Mouse (Mus musculus): Measurements from ENCODE around the gene Gm9821. TPM values are rescaled to one million over a fixed set of nuclear protein-coding genes. Genes with fewer than 3 reads are reported as not detected.
A peak's percentile ranks its signal among the peaks of the same experiment; 100 is the strongest.

Gm9821 gene
- polyA plus RNA-seq, 1 experiment from 2014 or later, result 0.37 TPM

DNA sequence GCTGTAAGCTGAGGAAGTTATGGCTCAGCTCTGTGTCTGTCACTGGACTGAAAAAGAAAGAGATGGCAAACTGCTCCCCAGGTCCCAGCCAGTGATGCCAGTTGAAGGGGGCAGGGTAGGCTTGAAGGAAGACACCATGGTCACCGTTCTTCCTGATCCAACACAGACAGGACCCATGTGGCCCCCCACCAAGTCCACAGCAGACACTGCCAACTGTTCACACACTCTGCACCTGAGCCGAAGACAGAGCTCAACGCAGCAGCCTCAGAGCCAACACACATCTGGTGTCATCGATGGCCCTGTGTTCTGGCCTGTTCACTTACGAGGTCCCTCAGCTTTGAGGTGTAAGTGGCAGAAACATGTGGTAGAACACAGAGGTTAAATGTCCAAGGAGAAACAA is 15.0 kb downstream of the Gm9821 start:
- Histone ChIP-seq H3K36me3 (ENCODE audit: control insufficient read depth, insufficient read depth, low read length) (no peaks in the 10 kb centered on the region), H3K4me2 (replicated peaks; ENCODE audit: low read depth, low read length) (no peak overlapping the region), H3K9me3 (ENCODE audit: control insufficient read depth, low read length) (no peaks in the 10 kb centered on the region), H3K27me3 (ENCODE audit: control insufficient read depth, insufficient read depth, low read length) (peaks cover 5% of the 10 kb centered on the region; the same call in 1 of the 2 replicates), H3K9ac (ENCODE audit: low read depth, low read length) (no peak overlapping the region), H3K4me1 (replicated peaks; ENCODE audit: control insufficient read depth, insufficient read depth, low read length) (peaks cover 2% of the 10 kb centered on the region; the same call in 1 of the 2 replicates), H3K4me3 (ENCODE audit: low read depth, low read length) (no peak overlapping the region), H3K27ac (ENCODE audit: low read depth, low read length) (no peak overlapping the region)
- DNase-seq (ENCODE audit: low spot score) (no peak), ATAC-seq (ENCODE audit: low FRiP score) (no peak)
- 94% methylated on average over 5 of the region's 5 CpGs for WGBS

DNA sequence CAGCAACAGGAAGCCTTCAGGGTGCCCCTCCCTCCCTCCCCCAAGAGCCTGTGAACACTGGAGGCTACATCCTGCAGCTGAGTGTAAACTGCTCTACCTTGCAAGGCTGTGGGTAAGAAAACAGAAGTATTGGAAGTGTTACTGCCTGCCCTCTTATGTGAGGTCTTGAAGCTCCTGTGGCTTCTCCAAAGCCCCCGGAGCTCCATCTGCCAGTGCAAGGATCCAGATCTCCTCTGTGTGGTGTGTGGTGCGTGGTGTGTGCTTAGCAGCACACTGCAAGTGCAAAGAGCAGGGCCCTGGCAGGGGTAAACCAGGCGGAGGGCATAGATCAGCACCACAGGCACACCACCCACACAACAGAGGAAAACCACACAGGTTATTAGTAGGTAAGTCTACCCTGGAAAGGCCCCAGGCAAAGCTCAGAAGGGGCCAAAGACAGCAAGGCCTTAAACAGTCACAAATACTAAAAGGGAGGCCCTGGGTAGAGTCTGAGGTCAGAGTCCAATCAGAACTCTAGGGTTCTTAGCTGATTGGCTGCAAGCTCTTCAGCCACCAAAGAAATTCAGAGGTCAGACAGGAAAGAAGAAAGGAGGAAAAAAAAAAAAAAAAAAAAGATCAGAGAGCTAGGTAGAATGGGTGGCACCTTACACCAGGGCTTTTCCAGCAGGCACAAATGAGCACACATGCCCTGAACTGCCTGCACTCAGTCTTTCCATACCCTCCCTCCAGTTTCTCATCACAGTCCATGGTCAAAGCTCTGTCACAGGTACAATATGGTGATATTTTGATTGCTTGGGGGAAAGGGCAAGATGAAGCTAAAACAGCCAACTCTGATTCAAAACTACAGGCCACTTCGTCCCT is 16.6 kb downstream of the Gm9821 start:
- ATAC-seq (ENCODE audit: low FRiP score), result no peak
- H3K9ac ChIP-seq (ENCODE audit: low read depth, low read length), result peak overlapping the region; percentile 81; the same call in 1 of the 2 replicates
- no peaks in the 10 kb centered on the region for H3K9me3 ChIP-seq (ENCODE audit: control insufficient read depth, low read length)
- no peak for DNase-seq (ENCODE audit: low spot score)
- no peaks in the 10 kb centered on the region for H3K36me3 ChIP-seq (ENCODE audit: control insufficient read depth, insufficient read depth, low read length)
- no peak overlapping the region for H3K27ac ChIP-seq (ENCODE audit: low read depth, low read length)
- H3K27me3 ChIP-seq (ENCODE audit: control insufficient read depth, insufficient read depth, low read length), result peaks cover 5% of the 10 kb centered on the region; the same call in 1 of the 2 replicates
- peak overlapping the region; percentile 87 for H3K4me2 ChIP-seq (replicated peaks; ENCODE audit: low read depth, low read length)
- WGBS, result 69% methylated on average over 4 of the region's 4 CpGs
- H3K4me1 ChIP-seq (replicated peaks; ENCODE audit: control insufficient read depth, insufficient read depth, low read length), result peaks cover 2% of the 10 kb centered on the region; the same call in 1 of the 2 replicates
- peak overlapping the region; percentile 82 for H3K4me3 ChIP-seq (ENCODE audit: low read depth, low read length)

DNA sequence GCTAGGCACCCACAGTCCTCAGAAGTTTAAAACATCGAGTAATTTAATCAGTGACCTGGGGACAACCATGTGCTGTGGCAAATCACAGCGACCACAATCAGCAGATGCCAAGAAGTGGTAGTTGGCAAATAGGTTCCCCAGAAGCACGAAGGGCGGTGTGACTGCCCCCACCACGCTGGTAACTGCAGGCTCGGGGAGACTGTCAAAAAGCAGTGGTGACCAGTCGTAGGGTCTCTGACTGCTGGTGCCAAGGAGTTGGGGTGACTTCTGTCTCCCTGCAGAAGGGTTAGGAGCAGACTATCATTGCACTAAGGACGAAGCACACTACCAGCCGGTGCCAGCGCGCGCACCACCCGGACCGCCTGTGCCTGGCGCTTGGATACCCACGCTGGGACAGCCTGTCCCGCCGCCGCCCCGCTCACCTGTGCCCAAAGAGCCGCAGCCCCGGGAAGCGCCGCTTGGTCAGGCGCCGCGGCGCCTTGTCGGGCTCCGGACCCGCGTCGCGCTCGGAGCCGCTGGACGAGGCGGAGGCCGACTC is 17.4 kb downstream of the Gm9821 start:
- no peak for ATAC-seq (ENCODE audit: low FRiP score)

DNA sequence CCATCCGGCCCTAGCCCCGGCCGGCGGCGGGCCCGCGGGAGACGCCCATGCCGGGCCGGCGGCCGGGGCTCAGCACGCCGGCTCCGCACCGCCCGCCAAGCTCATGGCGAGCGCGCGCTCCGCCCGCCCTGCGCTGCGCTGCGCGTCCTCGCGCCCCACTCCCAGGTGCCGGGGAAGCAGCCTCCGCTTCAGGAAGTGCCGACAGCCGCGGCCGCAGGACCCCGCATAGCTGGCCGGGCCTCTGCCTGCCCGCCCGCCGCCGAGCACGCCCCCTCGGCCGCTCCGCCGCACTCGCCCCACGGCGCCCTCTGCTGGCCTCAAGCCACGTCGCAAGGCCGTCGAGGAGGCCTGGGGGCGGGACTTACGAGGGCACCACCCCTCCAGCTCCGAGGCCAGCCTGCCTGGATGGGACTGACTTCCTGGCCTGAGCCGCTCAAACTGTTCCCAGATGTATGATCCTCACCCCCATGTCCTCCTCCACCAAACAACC is 18.0 kb downstream of the Gm9821 start:
- WGBS, result 0% methylated on average over 42 of the region's 57 CpGs
- peak overlapping the region; percentile 87 for H3K4me2 ChIP-seq (replicated peaks; ENCODE audit: low read depth, low read length)
- DNase-seq (ENCODE audit: low spot score) (peak; percentile 96), ATAC-seq (ENCODE audit: low FRiP score) (peak; percentile 93)
- peaks cover 5% of the 10 kb centered on the region; the same call in 1 of the 2 replicates for H3K27me3 ChIP-seq (ENCODE audit: control insufficient read depth, insufficient read depth, low read length)
- peak overlapping the region; percentile 82 for H3K4me3 ChIP-seq (ENCODE audit: low read depth, low read length)
- H3K9me3 ChIP-seq (ENCODE audit: control insufficient read depth, low read length), result no peaks in the 10 kb centered on the region
- H3K4me1 ChIP-seq (replicated peaks; ENCODE audit: control insufficient read depth, insufficient read depth, low read length), result peaks cover 2% of the 10 kb centered on the region; the same call in 1 of the 2 replicates
- H3K36me3 ChIP-seq (ENCODE audit: control insufficient read depth, insufficient read depth, low read length), result no peaks in the 10 kb centered on the region
- H3K27ac ChIP-seq (ENCODE audit: low read depth, low read length), result peak overlapping the region; percentile 73
- peak overlapping the region; percentile 81 for H3K9ac ChIP-seq (ENCODE audit: low read depth, low read length)

More for the DNA sequence above, 17.4 kb downstream of the Gm9821 start:
- Histone ChIP-seq H3K27ac (ENCODE audit: low read depth, low read length) (peak overlapping the region; percentile 73), H3K4me1 (replicated peaks; ENCODE audit: control insufficient read depth, insufficient read depth, low read length) (peaks cover 2% of the 10 kb centered on the region; the same call in 1 of the 2 replicates), H3K4me3 (ENCODE audit: low read depth, low read length) (peak overlapping the region; percentile 82), H3K4me2 (replicated peaks; ENCODE audit: low read depth, low read length) (peak overlapping the region; percentile 87), H3K9me3 (ENCODE audit: control insufficient read depth, low read length) (no peaks in the 10 kb centered on the region), H3K36me3 (ENCODE audit: control insufficient read depth, insufficient read depth, low read length) (no peaks in the 10 kb centered on the region), H3K9ac (ENCODE audit: low read depth, low read length) (peak overlapping the region; percentile 81), H3K27me3 (ENCODE audit: control insufficient read depth, insufficient read depth, low read length) (peaks cover 5% of the 10 kb centered on the region; the same call in 1 of the 2 replicates)
- WGBS, result under 1% methylated on average over 38 of the region's 39 CpGs
- DNase-seq (ENCODE audit: low spot score), result no peak

DNA sequence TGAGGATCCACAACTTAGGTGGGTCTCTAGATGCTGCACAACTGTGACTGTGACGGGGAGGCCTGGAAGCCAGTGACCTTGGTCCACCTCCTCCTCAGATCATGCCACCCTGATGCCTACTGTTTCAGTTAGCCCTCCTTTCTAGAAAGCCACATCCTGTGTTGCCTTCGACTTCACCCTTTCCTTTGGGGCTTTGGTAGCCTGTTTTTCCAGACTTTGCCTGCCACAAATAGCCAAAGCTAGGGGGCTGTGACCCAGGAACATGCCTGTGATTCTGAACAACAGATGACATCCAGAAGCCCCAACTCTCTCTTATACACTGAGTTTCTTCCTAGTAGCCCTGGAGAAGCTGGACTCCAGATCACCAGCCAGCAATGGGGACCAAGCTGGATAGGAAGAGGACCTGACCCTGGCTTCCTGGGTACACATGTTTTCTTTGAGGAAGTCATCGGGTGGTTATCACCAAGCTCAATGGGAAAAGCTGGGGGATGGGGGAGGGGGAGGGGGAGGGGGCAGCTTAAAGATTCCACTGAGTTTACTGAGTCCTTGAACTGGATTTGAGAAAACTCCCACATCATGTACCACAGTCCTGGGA is 19.2 kb downstream of the Gm9821 start:
- no peak overlapping the region for H3K27ac ChIP-seq (ENCODE audit: low read depth, low read length)
- no peak overlapping the region for H3K4me3 ChIP-seq (ENCODE audit: low read depth, low read length)
- H3K27me3 ChIP-seq (ENCODE audit: control insufficient read depth, insufficient read depth, low read length), result peaks cover 5% of the 10 kb centered on the region; the same call in 1 of the 2 replicates
- WGBS, result 72% methylated on average over 3 of the region's 3 CpGs
- H3K9me3 ChIP-seq (ENCODE audit: control insufficient read depth, low read length), result no peaks in the 10 kb centered on the region
- no peak overlapping the region for H3K4me2 ChIP-seq (replicated peaks; ENCODE audit: low read depth, low read length)
- no peak overlapping the region for H3K9ac ChIP-seq (ENCODE audit: low read depth, low read length)
- peaks cover 2% of the 10 kb centered on the region; the same call in 1 of the 2 replicates for H3K4me1 ChIP-seq (replicated peaks; ENCODE audit: control insufficient read depth, insufficient read depth, low read length)
- DNase-seq (ENCODE audit: low spot score) (no peak), ATAC-seq (ENCODE audit: low FRiP score) (no peak)
- H3K36me3 ChIP-seq (ENCODE audit: control insufficient read depth, insufficient read depth, low read length), result no peaks in the 10 kb centered on the region

DNA sequence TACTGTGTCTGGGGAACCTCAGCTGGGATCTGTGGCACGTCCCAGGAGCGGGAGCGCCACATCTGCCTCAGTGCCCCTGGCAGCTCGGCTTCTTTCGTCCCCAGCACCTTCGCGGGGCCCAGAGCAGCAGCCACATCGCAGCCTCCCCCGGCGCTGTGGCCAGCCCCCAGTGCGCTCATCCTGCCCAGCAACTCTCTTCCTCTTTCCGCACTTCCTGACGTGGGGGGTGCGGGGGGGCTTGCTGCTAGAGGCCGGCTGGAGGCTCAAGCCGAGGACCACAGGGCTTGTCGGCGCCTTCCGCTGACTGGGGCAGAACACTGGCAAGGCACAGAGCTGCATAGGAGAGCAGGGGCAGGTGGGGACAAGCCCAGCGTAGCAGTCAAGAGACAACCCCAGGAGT is 19.9 kb downstream of the Gm9821 start:
- peaks cover 2% of the 10 kb centered on the region; the same call in 1 of the 2 replicates for H3K4me1 ChIP-seq (replicated peaks; ENCODE audit: control insufficient read depth, insufficient read depth, low read length)
- peaks cover 5% of the 10 kb centered on the region; the same call in 1 of the 2 replicates for H3K27me3 ChIP-seq (ENCODE audit: control insufficient read depth, insufficient read depth, low read length)
- DNase-seq (ENCODE audit: low spot score) (no peak), ATAC-seq (ENCODE audit: low FRiP score) (no peak)
- no peak overlapping the region for H3K4me3 ChIP-seq (ENCODE audit: low read depth, low read length)
- no peaks in the 10 kb centered on the region for H3K9me3 ChIP-seq (ENCODE audit: control insufficient read depth, low read length)
- WGBS, result 15% methylated on average over 20 of the region's 20 CpGs
- H3K36me3 ChIP-seq (ENCODE audit: control insufficient read depth, insufficient read depth, low read length), result no peaks in the 10 kb centered on the region
- no peak overlapping the region for H3K27ac ChIP-seq (ENCODE audit: low read depth, low read length)
- H3K9ac ChIP-seq (ENCODE audit: low read depth, low read length), result 0 out of 2 replicates have a peak overlapping the region, but pooled peaks have one; percentile 23
- H3K4me2 ChIP-seq (replicated peaks; ENCODE audit: low read depth, low read length), result no peak overlapping the region; the same call in 1 of the 2 replicates

DNA sequence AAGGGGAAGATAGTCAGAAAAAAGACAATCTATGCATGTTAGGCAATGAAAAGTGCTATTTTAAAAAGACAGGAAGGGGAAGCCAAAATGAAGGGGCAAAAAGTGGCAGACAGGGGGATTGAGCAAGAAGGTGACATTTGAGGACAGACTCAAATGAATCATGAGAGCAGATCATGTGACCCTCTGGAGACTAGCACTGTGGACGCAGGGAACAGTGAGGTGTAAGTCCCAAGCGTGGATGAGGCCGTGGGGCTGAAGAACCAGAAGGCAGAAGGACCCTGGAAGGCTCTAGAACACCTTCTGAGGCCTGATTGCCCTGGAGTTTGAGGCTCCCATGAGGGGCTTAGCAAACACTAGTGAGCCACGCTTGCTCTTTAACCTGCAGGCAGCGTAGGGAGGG is 20.9 kb downstream of the Gm9821 start:
- H3K4me1 ChIP-seq (replicated peaks; ENCODE audit: control insufficient read depth, insufficient read depth, low read length), result peaks cover 4% of the 10 kb centered on the region; the same call in 1 of the 2 replicates
- 92% methylated on average over 5 of the region's 5 CpGs for WGBS
- no peak overlapping the region for H3K4me2 ChIP-seq (replicated peaks; ENCODE audit: low read depth, low read length)
- H3K36me3 ChIP-seq (ENCODE audit: control insufficient read depth, insufficient read depth, low read length), result no peaks in the 10 kb centered on the region
- no peak overlapping the region for H3K4me3 ChIP-seq (ENCODE audit: low read depth, low read length)
- DNase-seq (ENCODE audit: low spot score) (no peak), ATAC-seq (ENCODE audit: low FRiP score) (no peak)
- no peak overlapping the region for H3K27ac ChIP-seq (ENCODE audit: low read depth, low read length)
- no peak overlapping the region for H3K9ac ChIP-seq (ENCODE audit: low read depth, low read length)
- peaks cover 5% of the 10 kb centered on the region; the same call in 1 of the 2 replicates for H3K27me3 ChIP-seq (ENCODE audit: control insufficient read depth, insufficient read depth, low read length)
- H3K9me3 ChIP-seq (ENCODE audit: control insufficient read depth, low read length), result no peaks in the 10 kb centered on the region

DNA sequence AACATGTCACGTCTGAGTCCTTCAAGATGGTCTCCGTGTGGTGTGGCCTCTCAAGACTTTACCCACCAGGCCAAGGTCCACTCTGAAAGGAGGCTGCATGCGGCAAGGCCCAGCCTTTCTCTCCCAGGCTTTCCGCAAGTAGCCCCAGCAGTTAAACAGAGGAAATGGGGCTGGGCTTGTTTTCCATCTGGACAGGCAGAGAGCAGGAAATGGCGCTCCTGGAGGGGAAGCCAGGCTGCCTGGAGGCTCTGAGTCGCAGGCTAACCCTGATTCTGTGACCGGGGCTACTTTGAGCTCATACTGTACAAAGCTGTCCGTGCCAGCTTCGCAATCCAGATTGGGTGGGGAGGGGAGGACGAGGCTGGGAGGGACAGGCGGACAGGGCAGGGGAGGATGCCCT is 22.5 kb downstream of the Gm9821 start:
- Histone ChIP-seq H3K9ac (ENCODE audit: low read depth, low read length) (no peak overlapping the region), H3K27me3 (ENCODE audit: control insufficient read depth, insufficient read depth, low read length) (peaks cover 5% of the 10 kb centered on the region)

More for the DNA sequence above, 22.5 kb downstream of the Gm9821 start:
- H3K9me3 ChIP-seq (ENCODE audit: control insufficient read depth, low read length), result no peaks in the 10 kb centered on the region
- no peaks in the 10 kb centered on the region for H3K36me3 ChIP-seq (ENCODE audit: control insufficient read depth, insufficient read depth, low read length)
- no peak overlapping the region for H3K4me2 ChIP-seq (replicated peaks; ENCODE audit: low read depth, low read length)
- WGBS, result 70% methylated on average over 11 of the region's 11 CpGs
- ATAC-seq (ENCODE audit: low FRiP score) (no peak), DNase-seq (ENCODE audit: low spot score) (no peak)
- H3K27ac ChIP-seq (ENCODE audit: low read depth, low read length), result no peak overlapping the region
- H3K4me3 ChIP-seq (ENCODE audit: low read depth, low read length), result no peak overlapping the region
- peaks cover 4% of the 10 kb centered on the region for H3K4me1 ChIP-seq (replicated peaks; ENCODE audit: control insufficient read depth, insufficient read depth, low read length)
